Mouse (Mus musculus) forebrain, embryonic 13.5 days (tissue): ENCODE data around the gene Lnx2. TPM values are rescaled to one million over a fixed set of nuclear protein-coding genes. Genes with fewer than 3 reads are reported as not detected.

Experiments
- ATAC-seq: fragments of 200-750 bp; cut with Nextera tagmentation; 2 replicates; pipeline ENCODE4 v1.8.0; 2017
- H3K27ac ChIP-seq: fragments of 300-500 bp; sonication (generic); 2 replicates; pipeline ENCODE4 v1.5.1; 2015; ENCODE audit warnings: inconsistent platforms, mild to moderate bottlenecking, moderate library complexity
- H3K27me3 ChIP-seq: fragments of 300-500 bp; sonication (generic); 2 replicates; pipeline ENCODE4 v1.6.1; 2015; ENCODE audit warnings: mild to moderate bottlenecking, inconsistent platforms
- H3K36me3 ChIP-seq: fragments of 300-500 bp; sonication (generic); 2 replicates; pipeline ENCODE4 v1.6.1; 2015; ENCODE audit warnings: mild to moderate bottlenecking, inconsistent platforms; ENCODE audit not compliant: poor library complexity, severe bottlenecking
- H3K4me1 ChIP-seq: fragments of 300-500 bp; sonication (generic); 2 replicates; pipeline ENCODE4 v1.6.1; 2015; ENCODE audit warnings: inconsistent platforms
- H3K4me2 ChIP-seq: fragments of 300-500 bp; sonication (generic); 2 replicates; pipeline ENCODE4 v1.6.1; 2015; ENCODE audit warnings: inconsistent platforms, mild to moderate bottlenecking, moderate library complexity
- H3K4me3 ChIP-seq: fragments of 300-500 bp; sonication (generic); 2 replicates; pipeline ENCODE4 v1.5.1; 2015; ENCODE audit warnings: mild to moderate bottlenecking, inconsistent platforms
- H3K9ac ChIP-seq: fragments of 300-500 bp; sonication (generic); 2 replicates; pipeline ENCODE4 v1.6.1; 2015; ENCODE audit warnings: mild to moderate bottlenecking, inconsistent platforms
- H3K9me3 ChIP-seq: fragments of 300-500 bp; sonication (generic); replicated peaks from 2 replicates; pipeline ENCODE4 v1.6.1; 2016; ENCODE audit warnings: inconsistent platforms
- WGBS: fragments of 180-500 bp; shearing (Covaris S2); methylation state at CpG from one replicate; pipeline ENCODE4 v1.1.7; 2015; 5-methylcytosine and 5-hydroxymethylcytosine counted together
- polyA plus RNA-seq: library from polyadenylated mRNA; unstranded; fragments of >200 nt; fragmentation: Nextera tagmentation; extraction: Ambion mirVana; gene quantifications from 2 replicates; pipeline ENCODE4 v1.2.1, GENCODE M21; 2015

The Lnx2 gene
- polyA plus RNA-seq, 1 experiment from 2014 or later, result 5.6 TPM

GRCm38 (mm10) chr5:147056712-147057290, 19.6 kb downstream of the Lnx2 start:
- Histone ChIP-seq H3K4me1 (0 out of 2 replicates have a peak, but pooled peaks cover 4% of the 10 kb centered on the region), H3K27me3 (no peaks in the 10 kb centered on the region), H3K9ac (no peak overlapping the region), H3K4me2 (no peak overlapping the region), H3K27ac (no peak overlapping the region), H3K9me3 (no peaks in the 10 kb centered on the region), H3K4me3 (no peak overlapping the region), H3K36me3 (no peaks in the 10 kb centered on the region)
- ATAC-seq, result no peak
- WGBS, result 83% methylated on average over 10 of the region's 10 CpGs

DNA sequence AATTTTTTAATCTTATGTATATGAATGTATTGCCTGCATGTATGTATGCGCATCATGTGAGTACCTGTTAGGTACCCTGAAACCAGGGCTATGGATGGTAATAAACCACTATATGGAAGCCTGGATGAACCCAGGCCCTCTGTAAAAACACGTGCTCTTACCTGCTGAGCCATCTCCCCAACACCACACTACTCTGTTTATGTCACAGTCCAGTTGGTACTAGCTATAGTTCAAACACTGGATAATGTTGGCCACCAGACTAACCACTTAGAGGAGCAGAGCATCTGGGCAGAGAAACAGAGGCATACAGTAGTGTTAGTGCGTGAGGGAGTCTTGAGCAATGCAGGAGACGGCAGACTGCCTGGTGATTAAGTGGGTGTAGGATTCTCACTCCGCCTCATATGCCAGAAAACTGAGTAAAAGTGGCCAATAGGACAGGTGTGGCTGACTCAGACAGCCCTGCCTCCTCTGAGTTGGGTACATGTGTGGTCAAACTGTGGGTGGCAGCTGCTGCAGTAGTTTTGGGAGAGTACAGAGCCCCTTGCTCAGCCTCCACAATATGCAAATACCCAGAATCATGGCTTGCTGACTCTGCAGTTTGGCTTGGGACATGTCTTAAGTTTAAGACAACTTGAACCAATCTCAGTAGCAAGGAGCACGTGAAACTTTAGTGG, 20.7 kb downstream of the Lnx2 start:
- 0 out of 2 replicates have a peak, but pooled peaks cover 4% of the 10 kb centered on the region for H3K4me1 ChIP-seq
- H3K36me3 ChIP-seq, result no peaks in the 10 kb centered on the region
- ATAC-seq, result no peak
- H3K9me3 ChIP-seq, result no peaks in the 10 kb centered on the region
- H3K27ac ChIP-seq, result no peak overlapping the region
- H3K9ac ChIP-seq, result no peak overlapping the region
- H3K4me2 ChIP-seq, result no peak overlapping the region
- WGBS, result 87% methylated on average over 6 of the region's 6 CpGs
- no peak overlapping the region for H3K4me3 ChIP-seq
- H3K27me3 ChIP-seq, result no peaks in the 10 kb centered on the region

GRCm38 (mm10) chr5:147054747-147055270, 21.6 kb downstream of the Lnx2 start:
- no peak overlapping the region for H3K9ac ChIP-seq
- WGBS, result 88% methylated on average over 2 of the region's 2 CpGs
- no peak for ATAC-seq
- H3K36me3 ChIP-seq, result no peaks in the 10 kb centered on the region
- no peak overlapping the region for H3K4me3 ChIP-seq
- H3K4me1 ChIP-seq, result 0 out of 2 replicates have a peak, but pooled peaks cover 4% of the 10 kb centered on the region
- H3K27me3 ChIP-seq, result no peaks in the 10 kb centered on the region
- no peaks in the 10 kb centered on the region for H3K9me3 ChIP-seq
- H3K4me2 ChIP-seq, result no peak overlapping the region
- H3K27ac ChIP-seq, result no peak overlapping the region

DNA sequence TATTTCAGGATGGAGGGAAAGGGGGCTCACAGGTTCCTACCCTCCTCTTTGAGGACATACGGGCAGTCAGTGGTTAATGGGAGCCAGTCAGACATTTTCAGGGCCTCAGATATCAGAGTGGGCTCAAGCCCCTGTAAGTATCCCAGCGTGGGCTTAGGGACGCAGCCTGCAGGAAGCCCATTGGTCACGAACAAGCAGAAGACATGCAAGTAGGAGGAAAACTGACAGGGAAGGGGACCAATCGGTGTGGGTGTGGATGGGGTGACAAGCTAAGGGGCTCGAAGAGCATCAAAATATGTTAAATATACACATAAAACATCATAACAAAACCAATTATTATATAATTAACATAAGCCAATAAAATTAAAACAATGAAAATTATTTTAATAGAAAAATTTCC, 22.1 kb downstream of the Lnx2 start:
- Histone ChIP-seq H3K9ac (no peak overlapping the region), H3K36me3 (no peaks in the 10 kb centered on the region), H3K27me3 (no peaks in the 10 kb centered on the region), H3K4me2 (no peak overlapping the region), H3K4me3 (no peak overlapping the region), H3K9me3 (no peaks in the 10 kb centered on the region), H3K4me1 (0 out of 2 replicates have a peak, but pooled peaks cover 4% of the 10 kb centered on the region), H3K27ac (no peak overlapping the region)
- ATAC-seq, result no peak
- 86% methylated on average over 6 of the region's 6 CpGs for WGBS

- no peaks in the 10 kb centered on the region for H3K36me3 ChIP-seq
- H3K9ac ChIP-seq, result no peak overlapping the region
- 85% methylated on average over 3 of the region's 3 CpGs for WGBS
- no peak overlapping the region for H3K4me3 ChIP-seq
- peaks cover 3% of the 10 kb centered on the region; the same call in 1 of the 2 replicates for H3K27me3 ChIP-seq
- H3K27ac ChIP-seq, result no peak overlapping the region
- H3K9me3 ChIP-seq, result no peaks in the 10 kb centered on the region
- H3K4me1 ChIP-seq, result 0 out of 2 replicates have a peak, but pooled peaks cover 4% of the 10 kb centered on the region
- H3K4me2 ChIP-seq, result no peak overlapping the region
- ATAC-seq, result no peak
Observed at GRCm38 (mm10) chr5:147053481-147053880, 22.9 kb downstream of the Lnx2 start.

- Histone ChIP-seq H3K4me1 (0 out of 2 replicates have a peak, but pooled peaks cover 4% of the 10 kb centered on the region), H3K27ac (no peak overlapping the region), H3K27me3 (peaks cover 3% of the 10 kb centered on the region; the same call in 1 of the 2 replicates), H3K9me3 (no peaks in the 10 kb centered on the region), H3K36me3 (no peaks in the 10 kb centered on the region), H3K4me2 (no peak overlapping the region), H3K4me3 (no peak overlapping the region), H3K9ac (no peak overlapping the region)
- 79% methylated on average over 6 of the region's 6 CpGs for WGBS
- no peak for ATAC-seq
Observed at GRCm38 (mm10) chr5:147053071-147053470, 23.3 kb downstream of the Lnx2 start.

DNA sequence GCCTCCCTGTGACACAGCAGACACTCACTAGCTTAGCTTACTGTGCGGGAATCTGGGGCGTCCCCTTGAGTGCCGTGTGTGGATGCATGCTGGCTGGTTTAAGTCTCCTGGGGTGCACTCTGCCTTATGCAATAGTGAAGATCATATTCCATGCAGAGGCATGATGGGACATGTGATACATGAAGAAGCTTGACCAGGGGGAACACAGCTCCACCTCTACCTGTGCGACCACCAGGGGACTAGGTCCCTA, 24.2 kb downstream of the Lnx2 start:
- Histone ChIP-seq H3K9me3 (no peaks in the 10 kb centered on the region), H3K4me3 (no peak overlapping the region), H3K4me1 (0 out of 2 replicates have a peak, but pooled peaks cover 4% of the 10 kb centered on the region), H3K27ac (no peak overlapping the region), H3K27me3 (peaks cover 3% of the 10 kb centered on the region; the same call in 1 of the 2 replicates), H3K9ac (no peak overlapping the region), H3K36me3 (no peaks in the 10 kb centered on the region), H3K4me2 (no peak overlapping the region)
- WGBS, result 63% methylated on average over 4 of the region's 4 CpGs
- ATAC-seq, result no peak

GRCm38 (mm10) chr5:147051500-147052308, 24.7 kb downstream of the Lnx2 start:
- 48% methylated on average over 29 of the region's 29 CpGs for WGBS
- no peak overlapping the region for H3K27ac ChIP-seq
- H3K9ac ChIP-seq, result no peak overlapping the region
- ATAC-seq, result no peak
- H3K4me3 ChIP-seq, result no peak overlapping the region
- peaks cover 3% of the 10 kb centered on the region; the same call in 1 of the 2 replicates for H3K27me3 ChIP-seq
- H3K36me3 ChIP-seq, result no peaks in the 10 kb centered on the region
- no peaks in the 10 kb centered on the region for H3K9me3 ChIP-seq
- H3K4me1 ChIP-seq, result 0 out of 2 replicates have a peak, but pooled peaks cover 4% of the 10 kb centered on the region
- no peak overlapping the region for H3K4me2 ChIP-seq

GRCm38 (mm10) chr5:147050816-147051499, 25.4 kb downstream of the Lnx2 start:
- H3K4me2 ChIP-seq, result no peak overlapping the region
- no peak overlapping the region for H3K4me3 ChIP-seq
- H3K36me3 ChIP-seq, result no peaks in the 10 kb centered on the region
- no peak overlapping the region for H3K27ac ChIP-seq
- H3K27me3 ChIP-seq, result peaks cover 3% of the 10 kb centered on the region; the same call in 1 of the 2 replicates
- H3K4me1 ChIP-seq, result peaks cover 7% of the 10 kb centered on the region
- H3K9me3 ChIP-seq, result no peaks in the 10 kb centered on the region
- no peak for ATAC-seq
- H3K9ac ChIP-seq, result no peak overlapping the region
- 76% methylated on average over 13 of the region's 13 CpGs for WGBS

DNA sequence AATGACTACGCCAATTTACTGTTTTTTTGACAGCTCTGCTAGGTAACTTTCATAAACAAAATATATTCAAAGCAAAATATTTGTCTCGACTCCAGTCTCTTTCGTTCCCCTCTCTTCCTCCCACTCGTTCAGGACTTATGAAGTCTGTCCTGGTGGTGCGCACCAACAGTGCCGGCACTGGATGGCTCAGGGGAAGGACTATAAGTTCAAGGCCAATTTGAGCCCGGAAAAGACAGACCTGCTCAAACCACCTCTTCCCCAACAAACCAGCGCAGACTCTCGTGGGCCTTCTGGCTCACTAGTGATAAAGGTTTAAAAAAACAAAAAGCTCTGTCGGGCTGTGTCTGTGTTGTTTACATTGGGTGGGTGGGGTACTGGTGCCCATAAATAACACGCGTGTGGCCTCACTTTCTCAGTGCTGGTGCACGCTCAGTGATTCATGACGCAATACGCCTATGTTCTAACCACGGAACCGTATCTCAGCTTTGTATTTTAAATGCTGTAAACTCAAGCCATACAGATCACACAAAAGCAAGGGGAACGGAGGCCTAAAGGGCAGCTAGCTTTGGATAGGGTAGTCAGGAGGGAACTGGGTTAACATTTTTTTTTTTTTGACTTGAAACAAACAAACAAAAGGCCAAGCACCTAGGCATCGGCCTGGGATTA, 26.7 kb downstream of the Lnx2 start:
- ATAC-seq, result no peak
- Histone ChIP-seq H3K4me2 (no peak overlapping the region), H3K27ac (no peak overlapping the region), H3K9me3 (no peaks in the 10 kb centered on the region), H3K4me3 (no peak overlapping the region), H3K27me3 (peaks cover 3% of the 10 kb centered on the region; the same call in 1 of the 2 replicates), H3K4me1 (peaks cover 18% of the 10 kb centered on the region), H3K9ac (no peak overlapping the region), H3K36me3 (no peaks in the 10 kb centered on the region)
- 90% methylated on average over 19 of the region's 19 CpGs for WGBS

GRCm38 (mm10) chr5:147045929-147046328, 30.5 kb downstream of the Lnx2 start:
- H3K4me1 ChIP-seq, result peaks cover 37% of the 10 kb centered on the region
- H3K27me3 ChIP-seq, result peaks cover 3% of the 10 kb centered on the region; the same call in 1 of the 2 replicates
- WGBS, result 61% methylated on average over 11 of the region's 11 CpGs
- no peak overlapping the region for H3K4me3 ChIP-seq
- H3K4me2 ChIP-seq, result no peak overlapping the region
- H3K9me3 ChIP-seq, result no peaks in the 10 kb centered on the region
- H3K36me3 ChIP-seq, result no peaks in the 10 kb centered on the region
- H3K9ac ChIP-seq, result no peak overlapping the region
- ATAC-seq, result no peak
- no peak overlapping the region for H3K27ac ChIP-seq
